Mouse (Mus musculus): ENCODE data around the gene Agr2. TPM values are rescaled to one million over a fixed set of nuclear protein-coding genes. Genes with fewer than 3 reads are reported as not detected.

Agr2 gene
- total RNA-seq, 4 experiments from 2014 or later: 0.60 TPM; not detected in 3

Other genes with a start within 250 kb of the Agr2 start
- not detected for gene Agr3, start 67.3 kb upstream of the Agr2 start, total RNA-seq (2022)
- gene Tspan13, start 49.6 kb downstream of the Agr2 start, total RNA-seq (2022): 10 to 100 TPM; 34.4 to 50.7 (median 42.6) TPM
- 10 to 100 TPM; 11.7 to 17.0 (median 14.3) TPM for gene Ankmy2, start 164.2 kb downstream of the Agr2 start, total RNA-seq (2022)
- 100 to 1,000 TPM; 179 to 216 (median 198) TPM for gene Bzw2, start 165.2 kb downstream of the Agr2 start, total RNA-seq (2022)